ENCODE assay signal across 9 mouse cellular contexts in the genomic region with DNA sequence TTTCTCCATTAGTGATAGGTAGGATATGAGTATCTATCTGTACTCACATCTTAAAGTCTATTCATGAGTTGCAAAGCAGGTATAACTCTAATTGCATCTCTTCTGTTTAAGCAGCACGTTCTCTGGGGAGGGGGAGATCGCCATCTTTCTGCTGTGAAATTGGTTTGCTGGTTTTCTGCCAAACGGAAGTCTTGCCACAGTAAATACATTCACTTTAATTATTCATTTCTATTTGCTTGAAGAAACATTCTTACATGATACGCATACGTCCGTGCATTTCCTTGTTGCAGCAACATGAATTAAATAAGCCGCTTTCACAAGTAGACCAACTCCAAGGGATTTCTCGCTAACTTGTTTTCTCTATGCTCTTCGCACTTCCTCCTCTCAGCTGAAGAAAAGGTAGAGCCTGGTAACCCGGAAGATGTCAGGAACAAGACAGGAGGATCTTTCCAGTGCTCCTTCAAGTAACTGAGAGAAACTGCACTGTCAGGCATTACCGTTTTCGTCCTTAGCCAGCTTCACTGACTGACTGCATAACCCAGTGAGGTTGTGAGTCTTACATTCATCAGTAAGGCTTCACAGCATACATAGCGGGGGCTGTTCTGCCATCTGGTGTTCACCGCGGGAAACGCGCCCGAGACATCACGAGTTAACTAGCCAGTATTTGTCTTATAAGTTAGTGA. TPM values are rescaled to one million over a fixed set of nuclear protein-coding genes. Genes with fewer than 3 reads are reported as not detected.
DNase-seq lines count a peak whose midpoint lies in the region; ATAC-seq and TF ChIP-seq lines count a peak whose summit lies in the region.
"Had no signal": no experiment of that assay in that cellular context is flagged by ENCODE, and none has a peak within 500 bp of the region (broad histone marks: within the 10 kb centered on the region; RNA-seq: fewer than 3 reads in every experiment).

No protein-coding gene starts in this region.

- H3K27ac ChIP-seq in CH12.LX (ENCODE audit: insufficient read depth, low read depth) = peak overlapping the region; percentile 44; the same call in 1 of the 2 replicates
- H3K27ac ChIP-seq in forebrain, embryonic 11.5 days (ENCODE audit: low read depth, low read length) = no peak overlapping the region
- H3K27ac ChIP-seq in liver, embryonic 16.5 days (ENCODE audit: low read length) = no peak overlapping the region
- H3K27ac ChIP-seq in neural tube, embryonic 14.5 days (ENCODE audit: low read depth, low read length) = no peak overlapping the region
- H3K27ac ChIP-seq: limb, embryonic 12.5 days had no signal

- WGBS in forebrain, embryonic 11.5 days = 43% methylated on average over 19 of the region's 19 CpGs
- WGBS in liver, embryonic 16.5 days (ENCODE audit: insufficient replicate concordance) = 28% methylated on average over 19 of the region's 19 CpGs
- WGBS in neural tube, embryonic 14.5 days = 35% methylated on average over 19 of the region's 19 CpGs

- peaks cover 0 to 23% of the 10 kb centered on the region in 2 experiments; a peak in 2 of 4 replicates for H3K4me1 ChIP-seq in CH12.LX (ENCODE audit: control insufficient read depth in 1 of 2, insufficient read depth in 2 of 2)
- no peaks in the 10 kb centered on the region for H3K4me1 ChIP-seq in forebrain, embryonic 11.5 days (replicated peaks; ENCODE audit: control insufficient read depth, insufficient read depth, low read length)
- no peaks in the 10 kb centered on the region for H3K4me1 ChIP-seq in liver, embryonic 16.5 days (ENCODE audit: control insufficient read depth, low read depth, low read length)
- 0 out of 2 replicates have a peak, but pooled peaks cover 4% of the 10 kb centered on the region for H3K4me1 ChIP-seq in neural tube, embryonic 14.5 days (ENCODE audit: control insufficient read depth, insufficient read depth, low read length)

- H3K4me2 ChIP-seq in CH12.LX (ENCODE audit: insufficient read depth, low read depth, poor library complexity, severe bottlenecking) = peak overlapping the region; percentile 95
- no peak overlapping the region for H3K4me2 ChIP-seq in forebrain, embryonic 11.5 days (ENCODE audit: low read depth, low read length, severe bottlenecking)
- no peak overlapping the region for H3K4me2 ChIP-seq in liver, embryonic 16.5 days (ENCODE audit: low read depth, low read length)
- H3K4me2 ChIP-seq in neural tube, embryonic 14.5 days (ENCODE audit: low read depth, low read length) = no peak overlapping the region
- H3K4me2 ChIP-seq: limb, embryonic 12.5 days had no signal

- no peak for TF ChIP-seq POLR2A in CH12.LX (IDR thresholded peaks at IDR 0.05; ENCODE audit: low read depth, low read length)
- no peak for TF ChIP-seq POLR2A in brain, embryonic 14.5 days (IDR thresholded peaks at IDR 0.05; ENCODE audit: borderline replicate concordance, extremely low read depth, insufficient read depth, insufficient read length, poor library complexity, severe bottlenecking)

- H3K9ac ChIP-seq in CH12.LX (ENCODE audit: insufficient read depth, low read depth) = peak overlapping the region; percentile 59
- H3K9ac ChIP-seq in forebrain, embryonic 11.5 days (ENCODE audit: low read length) = no peak overlapping the region
- no peak overlapping the region for H3K9ac ChIP-seq in liver, embryonic 16.5 days (ENCODE audit: low read depth, low read length)
- no peak overlapping the region for H3K9ac ChIP-seq in neural tube, embryonic 14.5 days (replicated peaks; ENCODE audit: low read depth, low read length)
- H3K9ac ChIP-seq: limb, embryonic 12.5 days had no signal

- H3K9me3 ChIP-seq in CH12.LX (replicated peaks; ENCODE audit: low read length) = peaks cover under 1% of the 10 kb centered on the region
- no peaks in the 10 kb centered on the region for H3K9me3 ChIP-seq in forebrain, embryonic 11.5 days (ENCODE audit: control insufficient read depth, low read length)
- H3K9me3 ChIP-seq in liver, embryonic 16.5 days (replicated peaks; ENCODE audit: control insufficient read depth, low read length) = no peaks in the 10 kb centered on the region
- H3K9me3 ChIP-seq in neural tube, embryonic 14.5 days (ENCODE audit: control insufficient read depth, low read length) = no peaks in the 10 kb centered on the region
- H3K9me3 ChIP-seq: limb, embryonic 12.5 days had no signal

- no peaks in the 10 kb centered on the region for H3K27me3 ChIP-seq in CH12.LX (replicated peaks)
- H3K27me3 ChIP-seq in forebrain, embryonic 11.5 days (ENCODE audit: control insufficient read depth, insufficient read depth, low read length) = no peaks in the 10 kb centered on the region
- no peaks in the 10 kb centered on the region for H3K27me3 ChIP-seq in liver, embryonic 16.5 days (ENCODE audit: control insufficient read depth, insufficient read depth, low read depth, low read length)
- no peaks in the 10 kb centered on the region for H3K27me3 ChIP-seq in neural tube, embryonic 14.5 days (ENCODE audit: control insufficient read depth, insufficient read depth, low read length)
- H3K27me3 ChIP-seq: limb, embryonic 12.5 days had no signal

- intact Hi-C loops in heart, postnatal 10 days (cut with DNase I) = loop anchor here (1.0 to 5.0 kb wide), 6 partner anchors 33 to 516 kb away; no protein-coding TSS in a partner anchor

- peak; percentile 87 for DNase-seq in CH12.LX (ENCODE audit: extremely low read depth)
- peak; percentile 94 for DNase-seq in brain, embryonic 14.5 days (ENCODE audit: low read depth)
- peak; percentile 87 for DNase-seq in forebrain, embryonic 11.5 days (ENCODE audit: low spot score)
- peak; percentile 77 to 85 for DNase-seq in heart, postnatal 10 days
- peak; percentile 76 to 86 for DNase-seq in kidney, postnatal 36 days
- peak; percentile 85 for DNase-seq in telencephalon, adult 2 months (ENCODE audit: low read depth, low spot score)

- H3K36me3 ChIP-seq in CH12.LX (replicated peaks in 1 of 2; ENCODE audit: control insufficient read depth in 1 of 2, insufficient read depth in 1 of 2, low read length in 1 of 2) = no peaks in the 10 kb centered on the region
- no peaks in the 10 kb centered on the region for H3K36me3 ChIP-seq in forebrain, embryonic 11.5 days (ENCODE audit: control insufficient read depth, insufficient read depth, low read length)
- no peaks in the 10 kb centered on the region for H3K36me3 ChIP-seq in liver, embryonic 16.5 days (ENCODE audit: control insufficient read depth, insufficient read depth)
- H3K36me3 ChIP-seq in neural tube, embryonic 14.5 days (ENCODE audit: control insufficient read depth, insufficient read depth, low read length) = no peaks in the 10 kb centered on the region
- H3K36me3 ChIP-seq: limb, embryonic 12.5 days had no signal

- no peak; the same call in none of the 2 replicates for TF ChIP-seq RAD21 in CH12.LX (IDR thresholded peaks at IDR 0.05; ENCODE audit: low read depth, low read length)

- TF ChIP-seq EP300 in CH12.LX (IDR thresholded peaks at IDR 0.05; ENCODE audit: low read length) = no peak; the same call in 1 of the 2 replicates

- dilution Hi-C loops in CH12.LX (cut with MboI; ENCODE audit: extremely low pct_ligation_motif_present, extremely low pct_unique_long_range_greater_than_20kb, low sequenced_read_pairs) = no loop called here

- peak; percentile 91 to 99 for TF ChIP-seq CTCF in CH12.LX (conservative IDR thresholded peaks at IDR 0.05 in 1 of 2, IDR thresholded peaks at IDR 0.05 in 1 of 2; ENCODE audit: low read depth in 2 of 2, low read length in 2 of 2)
- TF ChIP-seq CTCF in brain, embryonic 14.5 days (IDR thresholded peaks at IDR 0.05; ENCODE audit: borderline replicate concordance, extremely low read depth, insufficient read depth, insufficient read length) = peak; percentile 97

- peak overlapping the region in 2 of 3 experiments; percentile 7 to 54 for H3K4me3 ChIP-seq in CH12.LX (replicated peaks in 1 of 3; ENCODE audit: low read depth in 2 of 3, low read length in 2 of 3, poor library complexity in 1 of 3)
- no peak overlapping the region for H3K4me3 ChIP-seq in forebrain, embryonic 11.5 days (ENCODE audit: low read depth, low read length)
- no peak overlapping the region for H3K4me3 ChIP-seq in liver, embryonic 16.5 days (ENCODE audit: low read depth, low read length)
- H3K4me3 ChIP-seq in neural tube, embryonic 14.5 days (ENCODE audit: low read depth, low read length) = no peak overlapping the region
- H3K4me3 ChIP-seq: limb, embryonic 12.5 days had no signal

- in situ Hi-C loops in CH12.LX (cut with MboI; ENCODE audit: low pct_ligation_motif_present, low pct_unique_long_range_greater_than_20kb, low sequenced_read_pairs) = loop anchor here (5.0 kb wide), 2 partner anchors 166 to 346 kb away; no protein-coding TSS in a partner anchor

- ATAC-seq in forebrain, embryonic 11.5 days (replicated peaks; ENCODE audit: low FRiP score) = peak; percentile 61; the same call in 1 of the 2 replicates
- peak; percentile 63 for ATAC-seq in liver, embryonic 16.5 days (ENCODE audit: low read depth)
- peak; percentile 86; the same call in 1 of the 2 replicates for ATAC-seq in neural tube, embryonic 14.5 days (ENCODE audit: low read depth)

- no peaks in the 10 kb centered on the region for H3K79me2 ChIP-seq in CH12.LX (replicated peaks; ENCODE audit: control insufficient read depth, extremely low read depth, insufficient read depth, poor library complexity, severe bottlenecking)

RNA-seq across cellular contexts. Expression of a gene that starts 34.1 kb away (rescaled TPM):
- total RNA-seq in CH12.LX (2012; rRNA removed) (40.0 and 40.7 TPM in 2 replicates), CH12.LX (2014; rRNA removed) (38.3 and 43.7 TPM in 2 replicates)
- 105 and 107 TPM in 2 replicates for polyA plus RNA-seq in CH12.LX (2012; ENCODE audit: insufficient read length, low read depth)
- polyA plus RNA-seq in brain, embryonic 14.5 days (2012; rRNA removed) = 9.2 and 13.1 TPM in 2 replicates
- polyA plus RNA-seq in forebrain, embryonic 11.5 days (2014; fragmentation: Nextera tagmentation; extraction: Ambion mirVana) = 4.9 and 5.2 TPM in 2 replicates
- total RNA-seq in heart, postnatal 10 days (2021) = 10 to 100 TPM; 44.8 to 52.4 TPM
- polyA plus RNA-seq in liver, embryonic 16.5 days (2015; fragmentation: Nextera tagmentation; extraction: Ambion mirVana) = 2.4 and 3.4 TPM in 2 replicates
- 10.7 and 12.6 TPM in 2 replicates for polyA plus RNA-seq in neural tube, embryonic 14.5 days (2014; fragmentation: Nextera tagmentation; extraction: Ambion mirVana)

RNA-seq across cellular contexts. Expression of a gene that starts 34.7 kb away (rescaled TPM):
- total RNA-seq in CH12.LX (2012; rRNA removed) (not detected in 2 replicates), CH12.LX (2014; rRNA removed) (0.95 TPM in 1 of 2 replicates, not detected in the other)
- polyA plus RNA-seq in CH12.LX (2012; ENCODE audit: insufficient read length, low read depth) = not detected in 2 replicates
- polyA plus RNA-seq in brain, embryonic 14.5 days (2012; rRNA removed) = 0.08 and 0.19 TPM in 2 replicates
- polyA plus RNA-seq in forebrain, embryonic 11.5 days (2014; fragmentation: Nextera tagmentation; extraction: Ambion mirVana) = not detected in 2 replicates
- total RNA-seq in heart, postnatal 10 days (2021) = under 1 TPM in 1 of 2 experiments, not detected in 1; 0.22 TPM
- 970 and 1,131 TPM in 2 replicates for polyA plus RNA-seq in liver, embryonic 16.5 days (2015; fragmentation: Nextera tagmentation; extraction: Ambion mirVana)
- polyA plus RNA-seq in neural tube, embryonic 14.5 days (2014; fragmentation: Nextera tagmentation; extraction: Ambion mirVana) = 0.45 TPM in 1 of 2 replicates, not detected in the other
- polyA plus RNA-seq: limb, embryonic 12.5 days had no signal

RNA-seq across cellular contexts. Expression of a gene that starts 47.2 kb away (rescaled TPM):
- total RNA-seq in CH12.LX (2012; rRNA removed) = 0.67 and 0.93 TPM in 2 replicates
- 1.3 and 2.5 TPM in 2 replicates for total RNA-seq in CH12.LX (2014; rRNA removed)
- polyA plus RNA-seq in CH12.LX (2012; ENCODE audit: insufficient read length, low read depth) = 1.4 and 2.9 TPM in 2 replicates
- polyA plus RNA-seq in brain, embryonic 14.5 days (2012; rRNA removed) = 10.7 and 13.3 TPM in 2 replicates
- 15.2 and 16.9 TPM in 2 replicates for polyA plus RNA-seq in forebrain, embryonic 11.5 days (2014; fragmentation: Nextera tagmentation; extraction: Ambion mirVana)
- total RNA-seq in heart, postnatal 10 days (2021) = 10 to 100 TPM; 10.8 to 11.8 TPM
- polyA plus RNA-seq in liver, embryonic 16.5 days (2015; fragmentation: Nextera tagmentation; extraction: Ambion mirVana) = 0.96 and 1.1 TPM in 2 replicates
- 8.2 and 9.7 TPM in 2 replicates for polyA plus RNA-seq in neural tube, embryonic 14.5 days (2014; fragmentation: Nextera tagmentation; extraction: Ambion mirVana)

Comparison
In these comparisons a context has a peak if more than half of its experiments do, and no peak if none do; other contexts are left out.
1. H3K4me3 ChIP-seq: peak in CH12.LX (2 of 3); none in forebrain, embryonic 11.5 days (single experiment), liver, embryonic 16.5 days (single experiment) and neural tube, embryonic 14.5 days (single experiment).
2. RNA of a gene that starts 34.7 kb away (polyA plus RNA-seq): 970 to 1,131 TPM in liver, embryonic 16.5 days; 0.08 to 0.19 TPM in brain, embryonic 14.5 days, 0.45 TPM in neural tube, embryonic 14.5 days, not detected in CH12.LX and not detected in forebrain, embryonic 11.5 days; every median in the first group is over 100 times any median in the second.
3. Peak in every context shown above with its lines, with median percentiles within 50 percentile points of each other: DNase-seq and ATAC-seq.